Mouse (Mus musculus): ENCODE measurements around the gene Klhl7.

The Klhl7 gene

GRCm38 (mm10) chr5:24181514-24182295 lies 81.3 kb downstream of the Klhl7 start:
- DNase-seq (ENCODE audit: low spot score): no peak

- no peak for DNase-seq (ENCODE audit: low spot score)
These were observed 81.9 kb downstream of the Klhl7 start for GRCm38 (mm10) chr5:24182296-24182734.

- DNase-seq (ENCODE audit: low spot score): no peak
These were observed 82.7 kb downstream of the Klhl7 start for GRCm38 (mm10) chr5:24183096-24183495.

- no peak for DNase-seq (ENCODE audit: low spot score)
These were observed 83.6 kb downstream of the Klhl7 start for GRCm38 (mm10) chr5:24184011-24184410.

- DNase-seq (ENCODE audit: low spot score): no peak
These were observed 88.1 kb downstream of the Klhl7 start for GRCm38 (mm10) chr5:24188476-24188875.

GRCm38 (mm10) chr5:24191821-24192220 lies 91.4 kb downstream of the Klhl7 start:
- no peak for DNase-seq (ENCODE audit: low spot score)

- DNase-seq (ENCODE audit: low spot score): no peak
These were observed 100.6 kb downstream of the Klhl7 start for GRCm38 (mm10) chr5:24201006-24201405.

GRCm38 (mm10) chr5:24202492-24202891 lies 102.1 kb downstream of the Klhl7 start:
- no peak for DNase-seq (ENCODE audit: low spot score)

- DNase-seq (ENCODE audit: low spot score): no peak
These were observed 102.9 kb downstream of the Klhl7 start for GRCm38 (mm10) chr5:24203266-24203665.

- DNase-seq (ENCODE audit: low spot score): no peak
These were observed 107.6 kb downstream of the Klhl7 start for GRCm38 (mm10) chr5:24207965-24208364.

- DNase-seq (ENCODE audit: low spot score): no peak
These were observed 108.1 kb downstream of the Klhl7 start for GRCm38 (mm10) chr5:24208505-24208904.
